Mouse (Mus musculus) forebrain, embryonic 11.5 days (tissue): ENCODE data around the gene Padi1. TPM values are rescaled to one million over a fixed set of nuclear protein-coding genes. Genes with fewer than 3 reads are reported as not detected.

ENCODE experiments used
- ATAC-seq: fragments of 200-750 bp; cut with Nextera tagmentation; replicated peaks from 2 replicates; pipeline ENCODE4 v1.8.0; 2017; ENCODE audit warnings: moderate TSS enrichment; ENCODE audit not compliant: low FRiP score
- DNase-seq: peaks from one replicate; pipeline ENCODE4 v3.0.0-alpha.2; 2017; ENCODE audit warnings: low spot score
- H3K27ac ChIP-seq: fragments of 300-500 bp; sonication (generic); 2 replicates; pipeline ENCODE4 v1.5.1; 2014; ENCODE audit warnings: low read depth, low read length
- H3K27me3 ChIP-seq: fragments of 300-500 bp; sonication (generic); 2 replicates; pipeline ENCODE4 v1.6.1; 2014; ENCODE audit warnings: mild to moderate bottlenecking, low read length, mixed read lengths; ENCODE audit not compliant: control insufficient read depth, insufficient read depth
- H3K36me3 ChIP-seq: fragments of 300-500 bp; sonication (generic); 2 replicates; pipeline ENCODE4 v1.6.1; 2014; ENCODE audit warnings: mild to moderate bottlenecking, low read length, moderate library complexity, mixed read lengths; ENCODE audit not compliant: control insufficient read depth, insufficient read depth
- H3K4me1 ChIP-seq: fragments of 300-500 bp; sonication (generic); replicated peaks from 2 replicates; pipeline ENCODE4 v1.6.1; 2014; ENCODE audit warnings: low read length, mixed read lengths; ENCODE audit not compliant: control insufficient read depth, insufficient read depth
- H3K4me2 ChIP-seq: fragments of 300-500 bp; sonication (generic); 2 replicates; pipeline ENCODE4 v1.6.1; 2014; ENCODE audit warnings: low read depth, mild to moderate bottlenecking, low read length, moderate library complexity, mixed read lengths; ENCODE audit not compliant: severe bottlenecking
- H3K4me3 ChIP-seq: fragments of 300-500 bp; sonication (generic); 2 replicates; pipeline ENCODE4 v1.5.1; 2014; ENCODE audit warnings: low read depth, low read length
- H3K9ac ChIP-seq: fragments of 300-500 bp; sonication (generic); 2 replicates; pipeline ENCODE4 v1.6.1; 2014; ENCODE audit warnings: low read length
- H3K9me3 ChIP-seq: fragments of 300-500 bp; sonication (generic); 2 replicates; pipeline ENCODE4 v1.6.1; 2016; ENCODE audit warnings: low read length, mixed read lengths; ENCODE audit not compliant: control insufficient read depth
- WGBS: fragments of 180-500 bp; shearing (Covaris S2); extraction: QIAGEN DNeasy Blood & Tissue Kit; methylation state at CpG from one replicate; pipeline ENCODE4 v1.1.7; 2014; 5-methylcytosine and 5-hydroxymethylcytosine counted together
- polyA plus RNA-seq: library from polyadenylated mRNA; unstranded; fragments of >200 nt; fragmentation: Nextera tagmentation; extraction: Ambion mirVana; gene quantifications from 2 replicates; pipeline ENCODE4 v1.2.1, GENCODE M21; 2014

Padi1 gene
- polyA plus RNA-seq, 1 experiment from 2014 or later = not detected

GRCm38 (mm10) chr4:140779803-140780397 lies 65.7 kb downstream of the Padi1 start:
- no peak for ATAC-seq
- no peak overlapping the region for H3K4me2 ChIP-seq
- 77% methylated on average over 19 of the region's 19 CpGs for WGBS
- peak; percentile 62 for DNase-seq
- no peaks in the 10 kb centered on the region for H3K4me1 ChIP-seq
- H3K36me3 ChIP-seq = no peaks in the 10 kb centered on the region
- H3K27ac ChIP-seq = no peak overlapping the region
- H3K9ac ChIP-seq = no peak overlapping the region
- no peak overlapping the region for H3K4me3 ChIP-seq
- no peaks in the 10 kb centered on the region for H3K27me3 ChIP-seq
- no peaks in the 10 kb centered on the region for H3K9me3 ChIP-seq

- WGBS = 81% methylated on average over 13 of the region's 13 CpGs
- Histone ChIP-seq H3K9me3 (no peaks in the 10 kb centered on the region), H3K27ac (no peak overlapping the region), H3K4me2 (no peak overlapping the region), H3K9ac (no peak overlapping the region), H3K4me1 (no peaks in the 10 kb centered on the region), H3K4me3 (no peak overlapping the region), H3K36me3 (no peaks in the 10 kb centered on the region), H3K27me3 (no peaks in the 10 kb centered on the region)
- no peak for DNase-seq
- ATAC-seq = no peak
Measured at GRCm38 (mm10) chr4:140776623-140777022, 69.0 kb downstream of the Padi1 start.

GRCm38 (mm10) chr4:140775876-140776275 lies 69.7 kb downstream of the Padi1 start:
- ATAC-seq (no peak), DNase-seq (no peak)
- H3K4me2 ChIP-seq = no peak overlapping the region
- no peaks in the 10 kb centered on the region for H3K36me3 ChIP-seq
- H3K9me3 ChIP-seq = no peaks in the 10 kb centered on the region
- no peak overlapping the region for H3K27ac ChIP-seq
- no peak overlapping the region for H3K4me3 ChIP-seq
- no peaks in the 10 kb centered on the region for H3K4me1 ChIP-seq
- H3K27me3 ChIP-seq = no peaks in the 10 kb centered on the region
- 88% methylated on average over 10 of the region's 10 CpGs for WGBS
- no peak overlapping the region for H3K9ac ChIP-seq

GRCm38 (mm10) chr4:140774893-140775292 lies 70.7 kb downstream of the Padi1 start:
- ATAC-seq (no peak), DNase-seq (no peak)
- no peaks in the 10 kb centered on the region for H3K4me1 ChIP-seq
- H3K27me3 ChIP-seq = no peaks in the 10 kb centered on the region
- H3K9ac ChIP-seq = no peak overlapping the region
- H3K27ac ChIP-seq = no peak overlapping the region
- H3K4me3 ChIP-seq = no peak overlapping the region
- H3K36me3 ChIP-seq = no peaks in the 10 kb centered on the region
- H3K4me2 ChIP-seq = no peak overlapping the region
- H3K9me3 ChIP-seq = no peaks in the 10 kb centered on the region
- WGBS = 79% methylated on average over 9 of the region's 9 CpGs

- WGBS = 87% methylated on average over 21 of the region's 21 CpGs
- Histone ChIP-seq H3K27ac (no peak within 1 kb of the TSS), H3K9ac (no peak within 1 kb of the TSS), H3K4me3 (no peak within 1 kb of the TSS), H3K36me3 (no peaks in the 10 kb centered on the region), H3K4me1 (no peaks in the 10 kb centered on the region), H3K9me3 (no peaks in the 10 kb centered on the region), H3K27me3 (no peaks in the 10 kb centered on the region), H3K4me2 (no peak within 1 kb of the TSS)
- DNase-seq (no peak), ATAC-seq (no peak)
Measured at GRCm38 (mm10) chr4:140774025-140774800, 71.4 kb downstream of the Padi1 start, which contains the start of gene Padi4. Padi4 (minus strand) TSS chr4:140774236.

- Histone ChIP-seq H3K9me3 (no peaks in the 10 kb centered on the region), H3K4me3 (no peak overlapping the region), H3K36me3 (no peaks in the 10 kb centered on the region), H3K4me1 (no peaks in the 10 kb centered on the region), H3K4me2 (no peak overlapping the region), H3K9ac (no peak overlapping the region), H3K27me3 (no peaks in the 10 kb centered on the region), H3K27ac (no peak overlapping the region)
- WGBS = 53% methylated on average over 4 of the region's 4 CpGs
- no peak for DNase-seq
- no peak for ATAC-seq
Measured at GRCm38 (mm10) chr4:140771091-140771490, 74.5 kb downstream of the Padi1 start.

GRCm38 (mm10) chr4:140770433-140770832 lies 75.1 kb downstream of the Padi1 start:
- no peaks in the 10 kb centered on the region for H3K4me1 ChIP-seq
- H3K27me3 ChIP-seq = no peaks in the 10 kb centered on the region
- H3K27ac ChIP-seq = no peak overlapping the region
- DNase-seq (no peak), ATAC-seq (no peak)
- 0 out of 2 replicates have a peak overlapping the region, but pooled peaks have one; percentile 16 for H3K4me2 ChIP-seq
- no peak overlapping the region for H3K4me3 ChIP-seq
- no peaks in the 10 kb centered on the region for H3K36me3 ChIP-seq
- WGBS = 8% methylated on average over 13 of the region's 13 CpGs
- no peaks in the 10 kb centered on the region for H3K9me3 ChIP-seq
- no peak overlapping the region for H3K9ac ChIP-seq

- Histone ChIP-seq H3K27ac (no peak overlapping the region), H3K4me1 (no peaks in the 10 kb centered on the region), H3K36me3 (no peaks in the 10 kb centered on the region), H3K9me3 (no peaks in the 10 kb centered on the region), H3K27me3 (no peaks in the 10 kb centered on the region), H3K4me2 (no peak overlapping the region), H3K4me3 (no peak overlapping the region), H3K9ac (no peak overlapping the region)
- WGBS = 93% methylated on average over 5 of the region's 5 CpGs
- no peak for ATAC-seq
- no peak for DNase-seq
Measured at GRCm38 (mm10) chr4:140768973-140769372, 76.6 kb downstream of the Padi1 start.

- no peaks in the 10 kb centered on the region for H3K36me3 ChIP-seq
- H3K9ac ChIP-seq = no peak overlapping the region
- ATAC-seq (no peak), DNase-seq (no peak)
- H3K4me3 ChIP-seq = no peak overlapping the region
- no peaks in the 10 kb centered on the region for H3K27me3 ChIP-seq
- no peak overlapping the region for H3K4me2 ChIP-seq
- H3K9me3 ChIP-seq = no peaks in the 10 kb centered on the region
- no peak overlapping the region for H3K27ac ChIP-seq
- H3K4me1 ChIP-seq = no peaks in the 10 kb centered on the region
- WGBS = 78% methylated on average over 3 of the region's 3 CpGs
Measured at GRCm38 (mm10) chr4:140765936-140766335, 79.6 kb downstream of the Padi1 start.
